Mouse (Mus musculus) skeletal muscle tissue, adult 2 months (tissue): ENCODE results near the gene A030005L19Rik.
"Not testable (repeated sequence)": the region's sequence is repeated elsewhere in the genome, so short reads cannot be mapped to it uniquely, and the experiment has no call there.

Experiments used
- DNase-seq: peaks from one replicate; pipeline ENCODE4 v3.0.0-alpha.2; 2012; ENCODE audit warnings: low read depth, low spot score

Gene A030005L19Rik

DNA sequence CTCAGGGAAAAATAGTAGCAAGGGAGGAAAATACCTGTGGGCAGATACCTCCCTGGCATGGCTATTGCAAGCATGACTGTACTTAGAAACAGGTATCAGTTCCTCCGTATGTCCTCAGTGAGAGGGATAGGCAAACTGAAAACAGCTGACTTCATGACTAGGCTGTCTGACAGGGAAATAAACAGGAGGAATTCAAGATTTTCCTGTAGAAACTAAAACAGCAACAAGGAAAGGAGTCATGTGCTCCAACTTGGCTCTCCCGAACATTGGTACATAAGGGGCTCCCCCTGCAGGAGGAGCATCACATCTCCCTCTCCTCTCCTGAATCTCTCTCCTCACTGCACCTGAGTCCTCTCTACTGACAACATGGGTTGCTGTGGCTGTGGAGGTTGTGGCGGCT is at the start of gene A030005L19Rik:
Gene A030005L19Rik, plus strand, starts transcription at position 301 of the 400 bp plus-strand sequence.
- no peak for DNase-seq

DNA sequence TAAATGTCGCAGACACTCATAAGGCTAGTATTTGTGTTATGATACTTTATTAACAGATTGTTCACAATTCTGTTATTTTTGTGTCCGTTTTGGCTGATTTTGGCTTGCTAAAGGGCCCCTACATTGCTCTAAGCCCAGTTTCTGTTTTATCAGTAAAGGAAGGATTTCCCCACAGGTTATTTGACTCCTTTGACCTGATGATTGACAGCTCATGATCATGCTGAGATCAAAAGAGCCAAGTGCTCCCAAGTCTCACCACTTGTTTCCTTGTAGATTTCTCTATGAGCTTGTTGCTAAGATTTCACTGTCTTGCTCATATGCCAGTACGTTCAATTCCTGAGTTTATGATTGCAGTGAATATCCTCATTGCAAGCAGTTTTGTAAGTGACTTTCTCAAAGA is 42.9 kb upstream of the A030005L19Rik start:
- no peak for DNase-seq

DNA sequence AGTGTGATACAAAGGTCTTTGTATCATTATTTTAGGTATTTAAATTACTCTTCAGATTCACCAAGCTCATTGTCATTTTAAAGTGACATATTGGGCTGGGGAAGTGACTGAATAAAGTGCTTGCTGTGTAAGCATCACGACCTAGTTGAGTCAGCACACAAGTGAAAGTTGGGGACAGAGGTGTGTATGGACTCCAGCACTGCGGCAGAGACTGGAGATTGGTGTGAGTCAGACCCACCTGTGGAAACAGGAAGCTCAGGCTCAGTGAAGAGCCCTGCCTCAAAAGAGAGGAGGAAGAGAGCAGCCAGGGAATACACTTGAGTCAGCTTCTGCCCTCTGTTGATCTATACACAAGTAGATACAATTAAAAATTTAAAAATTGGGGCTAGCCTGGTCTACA is 34.0 kb upstream of the A030005L19Rik start:
- no peak for DNase-seq

DNA sequence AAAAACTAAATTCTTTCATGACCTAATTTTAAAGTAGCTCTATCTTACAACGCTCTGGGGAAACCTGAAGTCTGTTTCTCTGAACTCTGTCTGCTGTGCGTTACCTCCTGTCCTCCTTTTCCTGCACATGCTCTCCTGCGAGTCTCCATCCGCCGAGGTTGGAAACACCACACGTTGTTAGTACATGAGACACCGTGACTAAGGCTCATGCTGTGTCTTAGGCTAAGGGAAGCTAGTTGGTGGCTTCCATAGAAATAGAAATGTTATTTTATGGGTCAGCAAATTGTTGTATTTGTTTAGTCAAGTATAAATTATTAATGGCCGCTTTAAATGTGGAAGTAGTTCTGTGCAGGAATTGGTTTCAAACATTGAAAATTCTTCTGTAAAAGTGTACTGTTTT is 32.9 kb upstream of the A030005L19Rik start:
- no peak for DNase-seq

DNA sequence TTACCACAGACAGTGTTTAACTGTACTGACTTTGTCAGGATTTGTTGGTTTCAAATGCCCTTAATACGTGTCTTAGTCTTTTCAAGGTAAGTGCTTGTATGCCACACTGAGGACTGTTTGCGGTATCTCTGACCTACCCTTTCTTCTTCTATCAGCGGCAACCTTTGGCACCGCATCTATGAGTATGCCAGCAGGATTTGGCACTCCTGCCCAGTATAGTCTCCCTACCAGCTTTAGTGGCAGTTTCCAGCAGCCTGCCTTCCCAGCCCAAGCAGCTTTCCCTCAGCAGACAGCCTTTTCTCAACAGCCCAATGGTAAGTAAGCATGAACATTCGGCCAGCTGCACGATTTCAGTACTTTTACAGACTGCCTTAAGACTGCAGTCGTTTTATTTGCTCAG is 19.9 kb upstream of the A030005L19Rik start:
- no peak for DNase-seq

DNA sequence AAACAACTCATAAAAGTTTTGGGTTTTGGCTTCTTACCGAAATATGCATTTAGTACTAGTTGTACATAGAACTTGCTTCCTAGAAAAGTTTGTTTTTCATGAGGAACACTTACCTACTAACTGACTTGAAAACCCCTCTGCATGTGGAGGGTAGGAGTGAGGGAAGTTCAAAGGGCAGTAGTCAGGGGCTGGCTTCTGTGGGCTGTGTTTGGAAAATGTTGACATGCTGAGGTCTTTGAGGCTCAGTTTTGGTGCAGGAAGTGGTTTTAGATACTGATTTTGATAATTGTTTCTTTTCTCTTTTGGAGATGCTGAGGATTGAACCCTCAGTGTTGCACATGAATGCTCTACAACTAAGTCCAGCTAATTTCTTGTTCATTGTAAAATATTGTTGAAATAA is 12.6 kb upstream of the A030005L19Rik start:
- DNase-seq, result no peak

DNA sequence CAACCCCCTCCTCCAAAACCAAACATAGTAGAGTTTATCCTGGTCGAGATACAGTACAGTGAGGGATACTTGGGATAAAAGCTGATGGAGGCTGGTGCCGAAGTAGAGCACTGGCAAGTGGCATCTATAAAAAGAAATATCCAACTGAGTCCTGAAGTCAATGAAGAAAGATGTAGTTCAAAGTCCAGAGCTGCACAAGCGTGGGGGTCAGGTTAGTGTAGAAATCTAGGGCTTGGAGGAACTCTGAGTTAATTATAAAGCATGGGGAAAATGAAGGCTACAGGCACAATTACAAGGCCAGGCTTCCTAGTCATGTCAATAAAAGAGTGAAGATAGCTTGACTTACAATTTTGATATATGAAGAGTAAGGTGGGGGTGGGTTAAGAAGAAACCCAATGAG is 11.9 kb upstream of the A030005L19Rik start:
- DNase-seq, result no peak

DNA sequence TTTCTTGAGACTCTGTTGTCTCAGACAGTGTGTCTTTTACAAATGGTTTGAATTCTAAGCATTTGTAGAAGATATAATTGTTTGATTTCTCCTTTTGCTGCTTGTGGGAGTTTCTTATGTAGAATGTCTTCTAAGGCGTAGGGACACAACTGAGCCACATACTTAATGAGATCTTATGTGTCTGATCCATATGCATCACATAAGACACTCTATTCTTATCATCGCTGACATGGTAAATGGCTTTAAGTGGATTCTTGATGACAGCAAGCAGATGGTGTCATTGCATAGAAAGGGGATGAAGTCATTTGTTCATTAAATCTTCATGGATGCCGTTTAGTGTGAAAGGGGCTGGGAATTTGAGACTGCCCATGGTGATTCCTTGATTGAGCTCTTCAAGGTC is 7.2 kb upstream of the A030005L19Rik start:
- no peak for DNase-seq

DNA sequence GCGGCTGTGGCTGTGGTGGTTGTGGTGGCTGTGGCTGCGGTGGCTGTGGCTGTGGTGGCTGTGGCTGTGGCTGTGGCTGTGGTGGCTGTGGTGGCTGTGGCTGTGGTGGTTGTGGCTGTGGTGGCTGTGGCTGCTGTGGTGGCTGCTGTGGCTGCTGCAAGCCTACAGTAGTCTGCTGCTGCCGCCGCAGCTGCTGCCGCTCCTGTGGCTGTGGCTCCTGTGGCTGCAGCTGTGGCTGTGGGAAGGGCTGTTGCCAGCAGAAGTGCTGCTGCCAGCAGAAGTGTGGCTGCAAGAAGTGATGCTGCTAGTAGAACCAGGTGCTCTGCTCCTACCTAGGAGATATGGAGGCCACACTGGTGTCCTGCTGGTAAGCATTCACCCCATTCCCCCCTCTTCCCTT is 309 bp downstream of the A030005L19Rik start:
- DNase-seq, result not testable (repeated sequence)

DNA sequence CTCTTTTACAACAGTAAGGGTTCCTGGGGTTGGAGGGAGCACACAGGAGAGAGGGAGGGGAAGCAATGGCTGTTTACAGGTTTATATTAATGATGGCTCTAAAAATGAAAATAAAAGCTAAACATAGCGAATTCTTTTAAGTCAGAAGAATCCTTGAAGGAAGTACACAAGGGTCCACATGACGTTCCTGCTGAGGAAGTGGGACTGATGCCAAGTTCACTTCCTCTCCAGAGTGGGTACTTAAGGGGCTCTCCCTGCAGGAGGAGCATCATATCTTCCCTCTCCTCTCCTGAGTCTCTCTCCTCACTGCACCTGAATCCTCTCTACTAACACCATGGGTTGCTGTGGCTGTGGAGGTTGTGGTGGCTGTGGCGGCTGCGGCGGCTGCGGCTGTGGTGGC is 11.5 kb downstream of the A030005L19Rik start, which contains the start of gene A030014E15Rik:
Gene A030014E15Rik, plus strand, starts transcription at position 268 of the 400 bp plus-strand sequence.
- no peak for DNase-seq

DNA sequence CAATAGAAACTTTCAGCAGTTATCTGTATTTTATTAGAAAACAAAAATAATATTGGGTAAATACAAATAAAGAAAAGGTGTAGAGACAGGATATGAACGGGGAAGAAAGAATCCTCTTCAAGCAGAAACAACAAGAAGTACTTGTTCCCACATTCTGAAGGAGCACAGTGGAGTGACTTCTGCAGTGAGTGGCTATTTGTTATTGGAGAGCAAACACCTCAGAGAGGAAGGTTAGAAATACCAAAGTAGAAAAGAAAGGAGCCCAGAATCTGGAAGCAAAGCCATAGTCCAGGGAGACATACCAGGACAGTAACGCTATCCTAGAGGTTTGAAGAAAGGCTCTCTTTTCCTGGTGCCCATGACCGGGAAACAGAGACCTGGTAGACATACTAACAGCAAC is 17.4 kb downstream of the A030005L19Rik start:
- not testable (repeated sequence) for DNase-seq

DNA sequence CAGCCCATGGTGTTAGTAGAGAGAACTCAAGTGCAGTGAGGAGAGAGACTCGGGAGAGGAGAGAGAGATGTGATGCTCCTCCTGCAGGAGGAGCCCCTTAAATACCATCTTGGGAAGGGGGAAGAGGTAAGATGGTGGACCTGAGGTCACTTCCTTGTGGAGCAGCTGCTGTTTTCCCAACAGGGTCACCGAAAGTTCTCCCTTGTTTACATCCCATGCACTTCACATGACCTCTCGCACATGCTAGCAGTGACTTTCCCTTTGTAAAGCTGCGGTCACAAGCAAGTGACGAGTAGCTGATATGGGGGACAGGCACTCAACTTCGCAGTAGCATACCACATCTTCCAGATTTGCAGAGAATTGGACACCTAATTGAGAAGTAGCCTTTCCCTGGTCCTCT is 18.2 kb downstream of the A030005L19Rik start, which contains the start of gene Gm6217:
Gene Gm6217, minus strand, starts transcription at position 74 of the 400 bp plus-strand sequence.
- DNase-seq, result not testable (repeated sequence)

DNA sequence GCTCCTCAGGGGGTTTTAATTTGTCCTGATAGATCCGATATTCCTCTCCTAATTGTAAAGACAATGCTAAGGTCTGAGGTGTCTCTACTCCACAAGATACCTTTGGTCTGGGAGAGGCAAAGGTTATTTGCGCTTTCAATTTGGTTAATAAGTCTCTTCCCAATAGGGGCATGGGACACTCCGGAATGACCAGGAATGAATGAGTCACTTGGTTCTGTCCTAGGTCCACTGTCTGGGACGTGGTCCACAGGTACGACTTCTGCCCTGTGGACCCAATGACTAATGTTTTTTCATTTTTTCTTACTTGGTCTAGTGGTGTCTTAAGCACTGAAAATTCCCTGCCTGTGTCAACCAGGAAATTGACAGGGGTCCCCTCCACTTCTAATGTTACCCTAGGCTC is 25.5 kb downstream of the A030005L19Rik start:
- no peak for DNase-seq

DNA sequence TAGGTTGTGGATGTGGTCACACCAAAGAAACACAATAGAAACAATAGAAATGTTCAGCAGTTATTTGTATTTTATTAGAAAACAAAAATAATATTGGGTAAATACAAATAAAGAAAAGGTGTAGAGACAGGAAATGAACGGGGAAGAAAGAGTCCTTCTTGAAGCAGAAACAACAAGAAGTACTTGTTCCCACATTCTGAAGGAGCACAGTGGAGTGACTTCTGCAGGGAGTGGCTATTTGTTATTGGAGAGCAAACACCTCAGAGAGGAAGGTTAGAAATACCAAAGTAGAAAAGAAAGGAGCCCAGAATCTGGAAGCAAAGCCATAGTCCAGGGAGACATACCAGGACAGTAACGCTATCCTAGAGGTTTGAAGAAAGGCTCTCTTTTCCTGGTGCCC is 29.4 kb downstream of the A030005L19Rik start:
- DNase-seq, result not testable (repeated sequence)

DNA sequence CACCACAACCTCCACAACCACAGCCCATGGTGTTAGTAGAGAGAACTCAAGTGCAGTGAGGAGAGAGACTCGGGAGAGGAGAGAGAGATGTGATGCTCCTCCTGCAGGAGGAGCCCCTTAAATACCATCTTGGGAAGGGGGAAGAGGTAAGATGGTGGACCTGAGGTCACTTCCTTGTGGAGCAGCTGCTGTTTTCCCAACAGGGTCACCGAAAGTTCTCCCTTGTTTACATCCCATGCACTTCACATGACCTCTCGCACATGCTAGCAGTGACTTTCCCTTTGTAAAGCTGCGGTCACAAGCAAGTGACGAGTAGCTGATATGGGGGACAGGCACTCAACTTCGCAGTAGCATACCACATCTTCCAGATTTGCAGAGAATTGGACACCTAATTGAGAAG is 30.2 kb downstream of the A030005L19Rik start, which contains the start of gene A030003K21Rik:
Gene A030003K21Rik, minus strand, starts transcription at position 94 of the 400 bp plus-strand sequence.
- DNase-seq, result not testable (repeated sequence)

DNA sequence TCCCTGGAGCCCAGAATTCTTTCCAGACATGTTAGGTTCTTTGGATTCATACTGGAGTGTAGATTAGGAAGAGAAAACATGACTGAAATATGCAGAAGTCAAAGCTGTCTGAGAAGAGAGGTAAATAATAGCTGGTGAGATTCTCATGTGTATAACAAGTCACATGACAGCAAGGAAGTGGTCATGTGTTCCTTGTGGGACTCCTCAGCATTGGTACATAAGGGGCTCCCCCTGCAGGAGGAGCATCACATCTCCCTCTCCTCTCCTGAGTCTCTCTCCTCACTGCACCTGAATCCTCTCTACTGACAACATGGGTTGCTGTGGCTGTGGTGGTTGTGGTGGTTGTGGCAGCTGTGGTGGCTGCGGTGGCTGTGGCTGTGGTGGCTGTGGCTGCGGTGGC is 32.9 kb downstream of the A030005L19Rik start:
- not testable (repeated sequence) for DNase-seq

DNA sequence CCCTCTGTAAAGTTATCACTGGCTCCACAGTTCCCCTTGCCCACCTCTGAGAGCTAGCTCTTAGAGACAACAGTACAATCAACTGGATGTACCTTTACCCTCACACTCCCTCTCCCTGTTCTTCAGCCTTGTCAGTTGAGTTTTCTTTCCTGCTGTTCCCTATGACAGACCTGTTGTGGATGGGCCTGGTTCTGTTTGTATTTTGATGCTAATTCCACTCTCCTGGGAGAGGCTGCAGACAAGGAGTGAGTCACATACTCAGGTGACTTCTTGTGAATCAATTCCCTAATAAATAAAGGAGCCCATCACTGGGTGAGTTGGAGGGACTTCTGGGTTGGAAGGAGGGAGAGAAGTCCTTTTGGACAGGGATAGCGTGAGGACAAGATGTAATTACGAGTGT is 35.5 kb downstream of the A030005L19Rik start:
- DNase-seq, result no peak

DNA sequence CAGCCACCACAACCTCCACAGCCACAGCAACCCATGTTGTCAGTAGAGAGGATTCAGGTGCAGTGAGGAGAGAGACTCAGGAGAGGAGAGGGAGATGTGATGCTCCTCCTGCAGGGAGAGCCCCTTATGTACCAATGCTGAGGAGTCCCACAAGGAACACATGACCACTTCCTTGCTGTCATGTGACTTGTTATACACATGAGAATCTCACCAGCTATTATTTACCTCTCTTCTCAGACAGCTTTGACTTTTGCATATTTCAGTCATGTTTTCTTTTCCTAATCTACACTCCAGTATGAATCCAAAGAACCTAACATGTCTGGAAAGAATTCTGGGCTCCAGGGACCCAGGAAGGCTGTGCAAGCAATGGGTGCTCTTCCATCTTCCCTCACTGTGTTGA is 42.8 kb downstream of the A030005L19Rik start, which contains the start of gene Gm7544:
Gene Gm7544, minus strand, starts transcription at position 101 of the 400 bp plus-strand sequence.
- DNase-seq, result not testable (repeated sequence)

DNA sequence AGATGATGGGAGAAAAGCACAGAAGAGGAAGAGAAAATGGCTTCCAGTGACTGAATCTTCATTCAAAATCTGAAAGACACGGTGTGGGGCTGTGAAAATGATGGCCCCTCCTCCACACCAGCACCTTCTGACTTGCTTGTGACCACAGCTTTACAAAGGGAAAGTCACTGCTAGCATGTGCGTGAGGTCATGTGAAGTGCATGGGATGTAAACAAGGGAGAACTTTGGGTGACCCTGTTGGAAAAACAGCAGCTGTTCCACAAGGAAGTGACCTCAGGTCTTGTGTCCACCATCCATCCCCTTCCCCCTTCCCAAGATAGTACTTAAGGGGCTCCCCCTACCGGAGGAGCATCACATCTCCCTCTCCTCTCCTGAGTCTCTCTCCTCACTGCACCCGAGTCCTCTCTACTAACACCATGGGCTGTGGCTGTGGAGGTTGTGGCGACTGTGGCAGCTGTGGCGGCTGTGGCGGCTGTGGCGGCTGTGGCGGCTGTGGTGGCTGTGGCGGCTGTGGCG is 46.8 kb downstream of the A030005L19Rik start, which contains the start of gene Gm47955:
Gene Gm47955, plus strand, starts transcription at position 417 of the 516 bp plus-strand sequence.
- DNase-seq, result no peak
